Mouse (Mus musculus) CH12.LX (cell line): ENCODE results near the gene Iqch. TPM values are rescaled to one million over a fixed set of nuclear protein-coding genes. Genes with fewer than 3 reads are reported as not detected.

Experiments
- DNase-seq: peaks from one replicate; pipeline ENCODE4 v3.0.0-alpha.2; 2013; ENCODE audit errors: extremely low read depth
- H3K27ac ChIP-seq: 2 replicates; pipeline ENCODE4 v1.5.1; 2012; ENCODE audit warnings: low read depth, mild to moderate bottlenecking, control low read depth, moderate library complexity; ENCODE audit not compliant: insufficient read depth
- H3K27me3 ChIP-seq: replicated peaks from 2 replicates; pipeline ENCODE3; 2012; ENCODE audit warnings: inconsistent platforms
- H3K36me3 ChIP-seq, 2 experiments: replicated peaks in 1 of 2; 2 replicates each; pipeline versions ENCODE3 to v1.6.1; 2012; ENCODE audit warnings: inconsistent platforms in 1 of 2, low read length in 1 of 2, mild to moderate bottlenecking in 1 of 2, mixed read lengths in 1 of 2, moderate library complexity in 1 of 2; ENCODE audit not compliant: control insufficient read depth in 1 of 2, insufficient read depth in 1 of 2
- H3K4me1 ChIP-seq, 2 experiments: 2 replicates each; pipeline ENCODE4 v1.6.1; 2012; ENCODE audit warnings: inconsistent platforms in 1 of 2, moderate library complexity in 1 of 2; ENCODE audit not compliant: insufficient read depth in 2 of 2, control insufficient read depth in 1 of 2
- H3K4me2 ChIP-seq: 2 replicates; pipeline ENCODE4 v1.6.1; 2012; ENCODE audit warnings: low read depth, mild to moderate bottlenecking, control low read depth; ENCODE audit not compliant: poor library complexity, insufficient read depth, severe bottlenecking
- H3K4me3 ChIP-seq, 3 experiments: fragments of 150-350 bp in 1 of 3; sonication (generic) in 1 of 3; replicated peaks in 1 of 3; 2 replicates each; pipeline versions ENCODE3 to v1.5.1; 2011 to 2012; ENCODE audit warnings: low read depth in 2 of 3, low read length in 2 of 3, mild to moderate bottlenecking in 2 of 3, moderate library complexity in 2 of 3, control low read depth in 1 of 3, improper control_type of control experiment in 1 of 3, inconsistent platforms in 1 of 3, mixed read lengths in 1 of 3; ENCODE audit not compliant: poor library complexity in 1 of 3
- H3K79me2 ChIP-seq: replicated peaks from 2 replicates; pipeline ENCODE4 v1.6.1; 2012; ENCODE audit warnings: mild to moderate bottlenecking, moderate library complexity; ENCODE audit not compliant: control insufficient read depth, poor library complexity, insufficient read depth, severe bottlenecking; ENCODE audit errors: extremely low read depth
- H3K9ac ChIP-seq: 2 replicates; pipeline ENCODE4 v1.6.1; 2012; ENCODE audit warnings: low read depth, mild to moderate bottlenecking, control low read depth, moderate library complexity; ENCODE audit not compliant: insufficient read depth
- H3K9me3 ChIP-seq: replicated peaks from 2 replicates; pipeline ENCODE3; 2012; ENCODE audit warnings: low read length, inconsistent platforms, mixed read lengths
- CHD2 ChIP-seq: IDR thresholded peaks from 2 replicates; pipeline ENCODE4 v1.6.1; 2011; ENCODE audit warnings: low read length, improper control_type of control experiment
- E2F4 ChIP-seq: IDR thresholded peaks from 2 replicates; pipeline ENCODE4 v1.6.1; 2011; ENCODE audit warnings: low read depth, low read length, improper control_type of control experiment; ENCODE audit not compliant: insufficient replicate concordance
- EP300 ChIP-seq: IDR thresholded peaks from 2 replicates; pipeline ENCODE4 v1.6.1; 2011; ENCODE audit warnings: low read length, improper control_type of control experiment
- ETS1 ChIP-seq: conservative IDR thresholded peaks from 2 replicates; pipeline ENCODE4 v1.6.1; 2012; ENCODE audit warnings: low read depth, mild to moderate bottlenecking, inconsistent platforms, low read length, improper control_type of control experiment, moderate library complexity
- GABPA ChIP-seq: IDR thresholded peaks from 2 replicates; pipeline ENCODE4 v1.6.1; 2012; ENCODE audit warnings: low read depth, low read length, improper control_type of control experiment, inconsistent platforms; ENCODE audit not compliant: insufficient replicate concordance
- IRF4 ChIP-seq: IDR thresholded peaks from 2 replicates; pipeline ENCODE4 v1.6.1; 2014; ENCODE audit warnings: low read depth, mild to moderate bottlenecking, inconsistent platforms, low read length, improper control_type of control experiment
- JUN ChIP-seq: IDR thresholded peaks from 2 replicates; pipeline ENCODE4 v1.6.1; 2011; ENCODE audit warnings: low read depth, mild to moderate bottlenecking, low read length, improper control_type of control experiment, moderate library complexity; ENCODE audit not compliant: insufficient read depth
- JUND ChIP-seq: conservative IDR thresholded peaks from 2 replicates; pipeline ENCODE4 v1.6.1; 2011; ENCODE audit warnings: low read depth, low read length, improper control_type of control experiment
- KAT2A ChIP-seq: IDR thresholded peaks from 2 replicates; pipeline ENCODE4 v1.6.1; 2012; ENCODE audit warnings: low read length, improper control_type of control experiment, inconsistent platforms; ENCODE audit not compliant: insufficient replicate concordance
- MAFK ChIP-seq: IDR thresholded peaks from 2 replicates; pipeline ENCODE4 v1.6.1; 2011; ENCODE audit warnings: low read length, improper control_type of control experiment; ENCODE audit not compliant: insufficient replicate concordance
- MAX ChIP-seq: IDR thresholded peaks from 2 replicates; pipeline ENCODE4 v1.6.1; 2011; ENCODE audit warnings: low read length, improper control_type of control experiment
- MAZ ChIP-seq: IDR thresholded peaks from 2 replicates; pipeline ENCODE4 v1.6.1; 2012; ENCODE audit warnings: low read depth, mild to moderate bottlenecking, inconsistent platforms, low read length, improper control_type of control experiment, moderate library complexity
- MXI1 ChIP-seq: IDR thresholded peaks from 2 replicates; pipeline ENCODE4 v1.6.1; 2011; ENCODE audit warnings: mild to moderate bottlenecking, low read depth, low read length, improper control_type of control experiment
- MYC ChIP-seq: IDR thresholded peaks from 2 replicates; pipeline ENCODE4 v1.6.1; 2011; ENCODE audit warnings: low read depth, mild to moderate bottlenecking, improper control_type of control experiment, low read length
- NELFE ChIP-seq: IDR thresholded peaks from 2 replicates; pipeline ENCODE4 v1.6.1; 2011; ENCODE audit warnings: low read depth, low read length, improper control_type of control experiment
- NRF1 ChIP-seq: IDR thresholded peaks from 2 replicates; pipeline ENCODE4 v1.6.1; 2014; ENCODE audit warnings: low read depth, mild to moderate bottlenecking, inconsistent platforms, low read length, improper control_type of control experiment, moderate library complexity
- POLR2A ChIP-seq: IDR thresholded peaks from 2 replicates; pipeline ENCODE4 v1.6.1; 2011; ENCODE audit warnings: low read depth, mild to moderate bottlenecking, improper control_type of control experiment, low read length
- RAD21 ChIP-seq: IDR thresholded peaks from 2 replicates; pipeline ENCODE4 v1.6.1; 2011; ENCODE audit warnings: low read depth, mild to moderate bottlenecking, low read length, improper control_type of control experiment, moderate library complexity
- RCOR1 ChIP-seq: conservative IDR thresholded peaks from 2 replicates; pipeline ENCODE4 v1.6.1; 2012; ENCODE audit warnings: low read depth, mild to moderate bottlenecking, inconsistent platforms, low read length, improper control_type of control experiment
- SIN3A ChIP-seq: IDR thresholded peaks from 2 replicates; pipeline ENCODE4 v1.6.1; 2012; ENCODE audit warnings: low read length, improper control_type of control experiment, inconsistent platforms
- TBP ChIP-seq: conservative IDR thresholded peaks from 2 replicates; pipeline ENCODE4 v1.6.1; 2011; ENCODE audit warnings: low read depth, low read length, improper control_type of control experiment
- ZC3H11A ChIP-seq: IDR thresholded peaks from 2 replicates; pipeline ENCODE4 v1.6.1; 2012; ENCODE audit warnings: low read depth, mild to moderate bottlenecking, inconsistent platforms, low read length, improper control_type of control experiment
- ZMIZ1 ChIP-seq: IDR thresholded peaks from 2 replicates; pipeline ENCODE4 v1.6.1; 2012; ENCODE audit warnings: low read depth, mild to moderate bottlenecking, inconsistent platforms, low read length, improper control_type of control experiment
- dilution Hi-C: fragments of 300-500 bp; cut with MboI; formaldehyde crosslinking; loops from 2 replicates; pipeline ENCODE4 v1.14.3; 2020; ENCODE audit warnings: low sequenced_read_pairs; ENCODE audit not compliant: extremely low pct_unique_long_range_greater_than_20kb, extremely low pct_ligation_motif_present
- in situ Hi-C: fragments of 300-500 bp; cut with MboI; formaldehyde crosslinking; loops from 3 replicates; pipeline ENCODE4 v1.14.3; 2019; ENCODE audit warnings: low sequenced_read_pairs, low pct_ligation_motif_present, low pct_unique_long_range_greater_than_20kb, mixed read lengths
- polyA plus RNA-seq: library from polyadenylated mRNA; unstranded; fragments of >175 nt; gene quantifications from 2 replicates; pipeline ENCODE4 v1.2.1, GENCODE M21; 2012; ENCODE audit warnings: low read depth; ENCODE audit not compliant: insufficient read length
- total RNA-seq, 2 experiments: library from RNA; depleted of rRNA; stranded (reverse); fragments of 300-350 nt in 1 of 2; fragments of >200 nt in 1 of 2; gene quantifications; 2 replicates each; pipeline ENCODE4 v1.2.3; 2012 to 2014

The Iqch gene
- total and polyA plus RNA-seq, 3 experiments = 0.04 to 0.21 (median 0.15) TPM

GRCm38 (mm10) chr9:63535042-63535441 is 67.3 kb downstream of the Iqch start:
- no peaks in the 10 kb centered on the region for H3K79me2 ChIP-seq
- H3K4me1 ChIP-seq = peaks cover 0 to 8% of the 10 kb centered on the region in 2 experiments; a peak in 1 of 4 replicates
- H3K4me3 ChIP-seq = no peak overlapping the region
- H3K9ac ChIP-seq = no peak overlapping the region
- no peak overlapping the region for H3K4me2 ChIP-seq
- H3K36me3 ChIP-seq = no peaks in the 10 kb centered on the region
- in situ Hi-C loops (no loop called here), dilution Hi-C loops (no loop called here)
- H3K27me3 ChIP-seq = no peaks in the 10 kb centered on the region
- H3K27ac ChIP-seq = no peak overlapping the region
- no peak for DNase-seq
- TF ChIP-seq ZMIZ1 (no peak), SIN3A (no peak), NELFE (no peak), POLR2A (no peak), JUN (no peak), MAX (no peak), RAD21 (no peak), MAZ (no peak), E2F4 (no peak), IRF4 (no peak), TBP (no peak), ZC3H11A (no peak), CHD2 (no peak), GABPA (no peak), MAFK (no peak), EP300 (no peak), JUND (no peak), ETS1 (no peak), MXI1 (no peak), KAT2A (no peak)
- H3K9me3 ChIP-seq = no peaks in the 10 kb centered on the region

GRCm38 (mm10) chr9:63534371-63534780 is 67.9 kb downstream of the Iqch start:
- H3K27ac ChIP-seq = no peak overlapping the region
- no peak overlapping the region for H3K4me3 ChIP-seq
- TF ChIP-seq MYC (no peak), ZMIZ1 (no peak), NRF1 (no peak), RCOR1 (no peak)
- peaks cover 0 to 8% of the 10 kb centered on the region in 2 experiments; a peak in 1 of 4 replicates for H3K4me1 ChIP-seq
- dilution Hi-C loops (no loop called here), in situ Hi-C loops (no loop called here)
- H3K9me3 ChIP-seq = no peaks in the 10 kb centered on the region
- no peaks in the 10 kb centered on the region for H3K36me3 ChIP-seq
- no peak for DNase-seq
- H3K27me3 ChIP-seq = no peaks in the 10 kb centered on the region
- H3K4me2 ChIP-seq = no peak overlapping the region
- H3K9ac ChIP-seq = no peak overlapping the region
- H3K79me2 ChIP-seq = no peaks in the 10 kb centered on the region
